Mouse (Mus musculus) ES-Bruce4 (cell line): ENCODE measurements around the gene Gm5089. TPM values are rescaled to one million over a fixed set of nuclear protein-coding genes. Genes with fewer than 3 reads are reported as not detected.

Experiments
- H3K27ac ChIP-seq: 2 replicates; pipeline ENCODE4 v1.5.1; 2012; ENCODE audit warnings: low read length, inconsistent platforms; ENCODE audit not compliant: insufficient read depth
- H3K27me3 ChIP-seq: 2 replicates; pipeline ENCODE4 v1.6.1; 2012; ENCODE audit warnings: mild to moderate bottlenecking, low read length, inconsistent platforms; ENCODE audit not compliant: control insufficient read depth, poor library complexity, insufficient read depth, severe bottlenecking
- H3K36me3 ChIP-seq: 2 replicates; pipeline ENCODE4 v1.6.1; 2012; ENCODE audit warnings: inconsistent platforms, mild to moderate bottlenecking, low read length, moderate library complexity; ENCODE audit not compliant: control insufficient read depth, poor library complexity, insufficient read depth, severe bottlenecking
- H3K4me1 ChIP-seq: one replicate; pipeline ENCODE4 v1.8.1; 2011; ENCODE audit warnings: low read length; ENCODE audit not compliant: control insufficient read depth, insufficient read depth
- H3K4me3 ChIP-seq: 2 replicates; pipeline ENCODE4 v1.5.1; 2011; ENCODE audit warnings: low read depth, mild to moderate bottlenecking, low read length
- H3K9ac ChIP-seq: 2 replicates; pipeline ENCODE4 v1.6.1; 2012; ENCODE audit warnings: low read depth, mild to moderate bottlenecking, inconsistent platforms; ENCODE audit not compliant: poor library complexity, severe bottlenecking
- H3K9me3 ChIP-seq: replicated peaks from 2 replicates; pipeline ENCODE4 v1.6.1; 2012; ENCODE audit warnings: mild to moderate bottlenecking, low read length, inconsistent platforms; ENCODE audit not compliant: control insufficient read depth, poor library complexity, insufficient read depth, severe bottlenecking
- CTCF ChIP-seq: IDR thresholded peaks from one replicate; pipeline ENCODE4 v1.8.1; 2011; ENCODE audit warnings: low read depth, low read length
- EP300 ChIP-seq: IDR thresholded peaks from 2 replicates; pipeline ENCODE4 v1.6.1; 2011; ENCODE audit warnings: low read depth, low read length; ENCODE audit not compliant: insufficient read depth
- POLR2A ChIP-seq: IDR thresholded peaks from one replicate; pipeline ENCODE4 v1.8.1; 2011; ENCODE audit warnings: low read length; ENCODE audit not compliant: insufficient read depth
- polyA plus RNA-seq: library from polyadenylated mRNA; stranded (reverse); fragments of >200 nt; gene quantifications from 2 replicates; pipeline ENCODE4 v1.2.4, GENCODE M21; 2011; ENCODE audit warnings: low read depth; ENCODE audit not compliant: missing spikeins, insufficient read depth, insufficient read length

The Gm5089 gene
- polyA plus RNA-seq: 0.33 and 0.40 TPM in 2 replicates

GRCm38 (mm10) chr14:122450496-122451382 lies at the start of gene Gm5089:
Gene Gm5089, minus strand, starts transcription at chr14:122451115.
- Histone ChIP-seq H3K27ac (no peak within 1 kb of the TSS), H3K27me3 (0 out of 2 replicates have a peak, but pooled peaks cover 4% of the 10 kb centered on the region), H3K9me3 (no peaks in the 10 kb centered on the region), H3K4me3 (peak within 1 kb of the TSS; percentile 48), H3K36me3 (no peaks in the 10 kb centered on the region), H3K9ac (peak within 1 kb of the TSS; percentile 63), H3K4me1 (no peaks in the 10 kb centered on the region)
- no peak for TF ChIP-seq POLR2A

DNA sequence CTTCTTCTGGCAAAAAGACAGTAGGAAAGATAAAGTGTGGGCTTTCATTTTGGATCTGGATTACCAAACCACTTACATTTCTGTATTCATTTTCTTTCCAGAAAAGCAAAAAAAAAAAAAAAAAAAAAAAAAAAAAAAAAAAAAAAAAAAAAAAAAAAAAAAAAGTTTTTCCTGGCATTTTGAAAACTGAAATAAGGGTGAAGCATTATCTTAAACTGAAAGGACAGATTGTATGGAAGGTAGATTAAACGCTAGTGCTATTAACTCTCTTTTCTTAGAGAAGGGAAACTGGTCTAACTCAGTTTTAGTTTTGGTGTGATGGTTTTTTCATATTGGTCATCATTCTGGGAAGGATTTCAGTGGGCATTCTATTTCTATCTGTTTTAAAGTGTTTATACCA lies 41.1 kb upstream of the Gm5089 start:
- no peak overlapping the region for H3K4me3 ChIP-seq
- no peak overlapping the region for H3K9ac ChIP-seq
- peaks cover 15% of the 10 kb centered on the region for H3K27me3 ChIP-seq
- H3K4me1 ChIP-seq: no peaks in the 10 kb centered on the region
- H3K36me3 ChIP-seq: no peaks in the 10 kb centered on the region
- H3K9me3 ChIP-seq: no peaks in the 10 kb centered on the region
- no peak for TF ChIP-seq CTCF
- TF ChIP-seq POLR2A: no peak
- no peak for TF ChIP-seq EP300
- no peak overlapping the region for H3K27ac ChIP-seq

DNA sequence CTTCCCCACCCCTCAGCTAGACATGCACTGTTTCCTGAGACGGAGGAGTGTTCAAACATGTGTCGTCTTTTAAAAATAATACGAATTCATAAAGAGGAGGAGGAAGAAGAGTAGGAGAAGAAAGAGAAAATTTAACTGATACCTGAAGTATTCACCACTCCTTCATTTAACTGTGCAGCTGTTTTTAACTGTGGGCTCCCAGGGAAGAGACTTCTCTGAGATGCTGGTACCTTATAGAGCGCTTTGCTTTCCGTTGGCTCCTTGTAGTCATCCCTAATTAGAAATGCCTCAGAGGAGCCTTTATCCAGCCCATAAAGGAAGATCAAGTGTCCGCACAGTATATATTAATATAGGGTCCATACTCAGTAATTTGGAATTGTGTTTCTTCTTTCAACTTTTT lies 40.6 kb upstream of the Gm5089 start:
- Histone ChIP-seq H3K27ac (no peak overlapping the region), H3K9ac (no peak overlapping the region), H3K4me1 (no peaks in the 10 kb centered on the region), H3K4me3 (no peak overlapping the region), H3K27me3 (peaks cover 15% of the 10 kb centered on the region), H3K9me3 (no peaks in the 10 kb centered on the region), H3K36me3 (no peaks in the 10 kb centered on the region)
- TF ChIP-seq EP300 (no peak), CTCF (no peak), POLR2A (no peak)

DNA sequence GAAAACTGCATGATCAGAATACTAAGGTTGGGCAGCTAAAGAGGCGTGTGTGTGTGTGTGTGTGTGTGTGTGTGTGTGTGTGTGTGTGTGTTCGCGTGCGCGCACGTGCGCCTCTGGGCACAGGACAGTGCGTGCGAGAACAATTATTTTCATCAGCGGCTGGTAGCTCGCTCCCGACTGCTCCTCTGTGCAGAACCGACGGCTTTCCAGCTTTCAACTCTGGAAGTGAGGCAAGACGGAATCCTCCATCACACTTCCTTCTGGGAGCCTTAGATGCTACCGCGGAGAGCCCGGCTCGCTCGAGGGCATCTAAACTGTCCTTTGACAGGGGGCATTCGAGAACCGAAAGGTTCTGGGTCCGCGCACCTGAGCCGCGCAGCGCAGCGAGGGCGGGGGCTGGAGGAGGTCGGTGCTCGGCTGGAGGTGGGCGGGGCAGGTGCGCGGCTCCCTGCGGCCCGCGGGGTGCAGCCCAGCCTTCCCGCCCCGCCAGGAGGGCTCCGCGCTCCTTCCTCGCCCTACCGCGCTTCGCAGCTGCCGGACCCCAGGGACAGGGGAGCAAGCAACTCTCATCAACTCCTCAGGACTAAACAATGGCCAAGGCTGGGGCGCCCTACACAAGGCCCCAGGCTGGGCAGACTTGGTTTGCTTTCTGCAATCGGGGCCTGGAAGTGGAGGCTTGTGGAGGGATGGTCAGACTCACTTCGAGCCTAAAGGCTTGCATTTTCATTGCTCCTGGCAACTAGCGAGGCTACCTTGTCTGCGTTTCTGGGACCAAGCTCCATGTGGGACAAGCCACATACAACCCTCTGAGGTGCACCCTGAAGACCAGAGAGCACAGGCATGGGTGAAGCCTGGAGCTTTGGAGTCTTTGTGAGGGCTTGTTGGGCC lies 39.8 kb upstream of the Gm5089 start, which contains the start of gene Gm10837:
Gene Gm10837 (plus strand): TSS at position 146 of the 888 bp plus-strand sequence.
- H3K9ac ChIP-seq: no peak within 1 kb of the TSS
- peaks cover 18% of the 10 kb centered on the region for H3K27me3 ChIP-seq
- H3K27ac ChIP-seq: no peak within 1 kb of the TSS

DNA sequence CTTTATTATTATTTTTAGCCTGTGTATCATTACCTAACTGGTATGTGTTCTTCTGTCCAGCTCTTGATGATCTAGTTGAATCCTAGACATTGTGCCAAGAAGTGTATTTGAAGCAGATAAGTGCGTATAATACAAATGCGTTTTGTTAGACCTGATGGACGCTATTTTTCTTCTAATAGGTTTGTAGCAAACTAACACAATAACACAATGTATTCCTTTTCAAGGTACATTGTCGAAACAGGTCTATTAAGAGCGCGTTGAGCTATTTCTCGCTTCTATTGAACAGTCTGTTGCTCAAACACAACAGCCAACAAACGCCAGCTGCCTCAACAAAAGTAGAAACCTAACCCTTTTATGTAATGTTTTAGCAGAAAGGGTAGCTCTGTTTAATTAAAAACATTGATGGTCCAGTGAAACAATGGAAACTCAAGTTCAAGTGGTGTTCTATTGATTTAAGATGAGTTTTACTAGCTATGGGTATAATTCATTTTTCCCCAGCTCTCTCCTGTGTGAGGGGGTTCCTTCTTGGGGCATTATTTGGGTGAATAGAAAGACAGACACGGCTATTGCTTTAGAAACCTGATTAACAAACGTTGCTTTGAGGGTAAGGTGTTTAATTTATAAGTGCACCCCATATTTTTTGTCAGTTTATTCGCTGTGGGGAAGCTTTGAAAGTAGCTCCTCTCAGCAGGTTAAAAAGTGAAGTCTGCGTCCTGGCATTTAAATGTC lies 38.9 kb upstream of the Gm5089 start:
- Histone ChIP-seq H3K4me3 (no peak overlapping the region), H3K27me3 (peaks cover 26% of the 10 kb centered on the region), H3K9ac (no peak overlapping the region), H3K4me1 (no peaks in the 10 kb centered on the region), H3K36me3 (no peaks in the 10 kb centered on the region), H3K9me3 (no peaks in the 10 kb centered on the region), H3K27ac (no peak overlapping the region)
- TF ChIP-seq CTCF (no peak), POLR2A (no peak), EP300 (no peak)

More for the DNA sequence above, 39.8 kb upstream of the Gm5089 start, which contains the start of gene Gm10837:
- H3K4me1 ChIP-seq: no peaks in the 10 kb centered on the region
- H3K36me3 ChIP-seq: no peaks in the 10 kb centered on the region
- 0 out of 2 replicates have a peak, but pooled peaks have one; percentile 17 for TF ChIP-seq EP300
- no peak for TF ChIP-seq CTCF
- no peaks in the 10 kb centered on the region for H3K9me3 ChIP-seq
- H3K4me3 ChIP-seq: peak within 1 kb of the TSS; percentile 60
